Mouse (Mus musculus) heart, adult 11 months (tissue): ENCODE results near the gene Cox5a.

Experiments
- DNase-seq: peaks from one replicate; pipeline ENCODE4 v3.0.0; 2022

Cox5a gene

DNA sequence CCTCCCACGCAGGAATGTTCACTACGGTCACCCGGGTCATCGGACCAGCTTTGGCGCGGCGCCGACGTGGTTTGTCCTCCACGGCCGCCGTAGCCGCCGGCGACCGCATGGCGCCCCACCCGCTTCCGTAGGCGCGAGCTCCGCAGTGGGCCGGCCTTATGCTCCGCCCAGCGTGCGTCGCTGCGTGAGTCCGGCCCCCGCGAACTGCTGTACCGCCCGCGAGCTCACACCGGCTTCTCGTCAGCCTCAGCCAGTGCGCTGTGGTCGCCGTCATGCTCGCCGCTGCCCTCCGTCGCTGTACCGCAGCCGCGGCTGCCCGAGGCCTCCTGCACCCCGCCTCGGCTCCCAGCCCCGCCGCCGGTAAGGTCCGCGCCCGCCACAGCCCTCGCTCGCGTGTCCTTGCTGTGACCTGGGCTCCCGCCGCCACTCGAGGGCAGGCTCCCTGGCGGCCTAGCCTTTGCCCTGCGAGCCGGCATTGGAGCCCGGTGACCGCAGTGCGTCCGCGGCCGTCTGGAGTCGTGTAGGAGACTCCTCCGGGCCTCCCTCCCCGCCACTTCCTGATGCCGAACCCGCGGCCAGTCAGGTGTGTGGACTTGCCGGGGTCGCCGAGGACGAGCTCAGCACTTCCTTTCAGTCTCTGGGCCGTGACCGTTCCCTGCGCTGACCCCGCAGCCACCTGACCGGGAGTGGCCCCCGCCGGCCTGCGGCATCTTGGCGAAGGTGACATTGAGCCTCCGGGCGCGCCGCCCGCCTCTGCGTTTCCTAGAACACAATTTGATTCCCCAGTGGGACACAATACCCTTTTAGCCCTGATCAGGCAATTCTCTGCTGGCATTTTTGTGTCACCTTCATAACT, at the start of gene Cox5a:
Gene Cox5a (plus strand): TSS at position 219 of the 856 bp plus-strand sequence.
- peak; percentile 100 for DNase-seq

DNA sequence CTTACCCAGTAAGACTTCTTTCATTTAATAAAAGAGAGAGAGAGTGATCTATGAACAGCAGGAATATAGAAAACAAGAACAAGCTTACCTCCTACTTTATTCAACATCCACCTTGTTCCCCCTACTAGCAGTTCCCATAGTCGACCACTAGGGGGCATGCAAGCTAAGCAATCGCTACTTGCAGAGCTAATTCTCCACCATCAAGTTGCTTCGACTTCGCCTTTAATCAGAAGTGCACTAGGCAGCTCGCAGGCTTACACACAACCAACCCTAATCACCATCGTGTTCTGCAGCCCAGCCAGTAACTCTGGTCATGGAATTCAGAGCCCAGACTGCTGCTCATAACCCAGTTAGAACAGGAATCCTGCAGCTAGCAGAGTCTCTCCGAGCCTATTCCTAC, 35.3 kb upstream of the Cox5a start:
- peak; percentile 92 for DNase-seq

DNA sequence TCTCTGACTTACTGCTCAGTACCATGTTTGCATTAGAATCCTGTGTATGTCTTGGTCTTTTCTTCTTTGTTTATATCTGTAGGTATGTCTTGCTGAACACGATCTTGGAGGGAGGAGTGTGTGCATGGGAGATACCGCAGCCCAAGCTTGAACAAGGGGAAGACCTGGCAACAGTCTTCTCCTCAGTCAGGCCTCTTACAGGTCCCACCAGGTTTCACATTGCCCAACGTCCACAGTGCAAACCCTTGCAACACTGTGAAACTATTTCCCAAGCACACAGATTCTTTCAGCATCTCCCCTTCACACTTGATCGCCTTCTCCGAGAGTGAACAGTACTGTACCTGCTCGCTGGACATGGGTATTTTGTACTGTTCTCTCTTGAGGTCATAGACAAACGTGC, 33.3 kb upstream of the Cox5a start:
- DNase-seq, result no peak

- DNase-seq, result no peak
Observed at GRCm38 (mm10) chr9:57493532-57493931, 27.5 kb upstream of the Cox5a start.

- DNase-seq, result no peak
Observed at GRCm38 (mm10) chr9:57494970-57495369, 26.1 kb upstream of the Cox5a start.

DNA sequence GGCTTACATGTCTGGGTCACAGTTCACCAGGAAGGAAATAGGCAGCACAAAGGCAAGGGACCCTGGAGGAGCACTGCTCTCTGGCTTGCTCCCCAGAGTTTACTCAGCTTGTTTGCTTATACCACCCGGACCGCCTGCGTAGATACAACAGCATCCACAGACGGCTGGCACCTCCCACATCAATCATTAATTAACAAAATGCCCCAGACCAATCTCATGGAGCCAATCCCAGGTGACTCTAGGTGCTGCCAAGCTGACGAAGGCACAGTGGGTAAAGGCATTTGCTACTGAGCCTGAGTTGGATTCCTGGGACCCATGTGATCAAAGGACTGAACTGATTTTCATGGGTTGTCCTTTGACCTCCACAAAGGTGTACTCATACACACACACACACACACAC, 23.8 kb upstream of the Cox5a start:
- no peak for DNase-seq

- no peak for DNase-seq
Observed at GRCm38 (mm10) chr9:57498536-57498935, 22.5 kb upstream of the Cox5a start.

- DNase-seq, result no peak
Observed at GRCm38 (mm10) chr9:57501452-57501851, 19.6 kb upstream of the Cox5a start.

- peak; percentile 87 for DNase-seq
Observed at GRCm38 (mm10) chr9:57501861-57502260, 19.2 kb upstream of the Cox5a start.

DNA sequence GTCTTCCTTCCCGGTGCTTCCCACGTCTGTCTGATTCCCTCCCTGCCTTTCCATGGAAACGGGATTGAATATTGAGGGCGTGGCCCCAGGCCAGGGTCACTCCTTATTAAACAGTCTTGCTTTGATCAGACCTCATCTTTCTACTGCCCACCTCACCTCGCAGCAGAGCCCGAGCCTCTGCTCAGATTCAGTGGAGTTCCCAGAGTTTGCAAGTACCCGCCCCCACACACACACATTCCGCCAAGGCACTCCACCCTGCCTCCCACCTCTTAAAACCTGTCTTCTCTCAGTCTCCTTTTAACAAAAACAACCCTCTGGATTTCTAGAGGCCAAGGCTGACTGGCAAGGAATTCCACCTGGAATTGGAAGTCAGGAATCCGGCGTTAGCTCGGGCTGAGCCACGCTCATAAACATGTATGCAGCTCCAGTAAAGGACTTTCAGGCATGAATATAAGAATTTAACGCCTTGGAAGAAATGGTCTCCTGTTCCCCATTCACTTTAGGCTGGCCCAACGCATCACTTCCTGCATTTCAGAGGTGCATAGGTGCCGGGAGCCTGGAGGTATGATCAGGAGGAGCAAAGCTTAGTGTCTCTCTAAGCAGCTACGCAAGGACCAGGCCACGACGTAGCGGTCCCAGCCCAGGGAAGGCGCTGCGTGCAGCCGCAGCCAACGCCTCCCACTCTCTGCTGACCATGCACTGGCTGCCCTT, 18.0 kb upstream of the Cox5a start:
- DNase-seq, result peak; percentile 92

DNA sequence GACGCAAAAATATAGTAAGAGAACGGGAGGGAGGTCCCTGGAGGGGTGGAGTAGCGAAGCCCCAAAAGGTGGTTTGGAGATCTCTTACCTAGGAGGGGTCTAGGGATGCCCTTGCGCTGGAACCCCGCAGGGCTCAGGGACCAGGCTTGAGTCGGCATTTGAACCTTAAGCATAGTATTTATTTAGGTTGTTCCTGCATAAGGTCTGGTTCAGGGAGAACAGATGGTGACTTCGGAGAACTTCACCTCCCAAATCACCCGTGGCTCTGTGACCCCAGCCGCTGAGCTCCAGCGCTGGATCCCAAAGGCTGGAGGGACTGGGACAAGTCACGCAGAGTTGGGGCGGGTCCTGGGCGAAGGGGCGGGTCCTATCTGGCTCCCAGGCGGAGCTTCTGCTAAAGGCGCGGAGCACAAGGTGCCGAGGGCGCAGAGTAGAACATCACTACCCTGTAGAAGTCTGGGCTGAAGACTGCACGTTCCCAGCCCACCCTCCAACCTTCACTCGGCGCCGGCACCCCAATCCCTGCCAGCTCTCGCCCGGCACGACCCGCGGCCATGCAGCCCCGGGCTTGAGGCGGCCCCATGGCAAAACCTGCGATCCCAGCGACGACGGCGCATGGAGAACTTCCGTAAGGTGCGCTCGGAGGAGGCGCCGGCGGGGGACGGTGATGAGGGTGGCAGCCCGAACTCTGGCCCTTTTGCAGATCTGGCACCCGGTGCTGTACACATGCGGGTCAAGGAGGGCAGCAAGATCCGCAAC, 17.3 kb upstream of the Cox5a start, which contains the start of gene Rpp25:
Gene Rpp25 (plus strand): TSS at position 405 of the 759 bp plus-strand sequence.
- DNase-seq, result peak; percentile 98

DNA sequence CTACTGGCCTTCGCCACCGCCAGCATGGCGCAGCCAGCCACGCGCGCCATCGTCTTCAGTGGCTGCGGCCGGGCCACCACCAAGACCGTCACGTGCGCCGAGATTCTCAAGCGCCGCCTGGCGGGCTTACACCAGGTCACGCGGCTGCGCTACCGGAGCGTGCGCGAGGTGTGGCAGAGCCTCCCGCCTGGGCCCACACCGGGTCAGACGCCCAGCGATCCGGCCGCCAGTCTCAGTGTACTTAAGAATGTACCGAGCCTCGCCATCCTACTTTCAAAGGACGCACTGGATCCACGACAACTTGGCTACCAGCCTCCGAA, 16.7 kb upstream of the Cox5a start:
- peak; percentile 96 for DNase-seq

GRCm38 (mm10) chr9:57504891-57505290, 16.2 kb upstream of the Cox5a start:
- no peak for DNase-seq

- peak; percentile 98 for DNase-seq
Observed at GRCm38 (mm10) chr9:57505700-57506099, 15.4 kb upstream of the Cox5a start.

GRCm38 (mm10) chr9:57510577-57510976, 10.5 kb upstream of the Cox5a start:
- DNase-seq, result no peak

GRCm38 (mm10) chr9:57517113-57517512, 4.0 kb upstream of the Cox5a start:
- peak; percentile 86 for DNase-seq

DNA sequence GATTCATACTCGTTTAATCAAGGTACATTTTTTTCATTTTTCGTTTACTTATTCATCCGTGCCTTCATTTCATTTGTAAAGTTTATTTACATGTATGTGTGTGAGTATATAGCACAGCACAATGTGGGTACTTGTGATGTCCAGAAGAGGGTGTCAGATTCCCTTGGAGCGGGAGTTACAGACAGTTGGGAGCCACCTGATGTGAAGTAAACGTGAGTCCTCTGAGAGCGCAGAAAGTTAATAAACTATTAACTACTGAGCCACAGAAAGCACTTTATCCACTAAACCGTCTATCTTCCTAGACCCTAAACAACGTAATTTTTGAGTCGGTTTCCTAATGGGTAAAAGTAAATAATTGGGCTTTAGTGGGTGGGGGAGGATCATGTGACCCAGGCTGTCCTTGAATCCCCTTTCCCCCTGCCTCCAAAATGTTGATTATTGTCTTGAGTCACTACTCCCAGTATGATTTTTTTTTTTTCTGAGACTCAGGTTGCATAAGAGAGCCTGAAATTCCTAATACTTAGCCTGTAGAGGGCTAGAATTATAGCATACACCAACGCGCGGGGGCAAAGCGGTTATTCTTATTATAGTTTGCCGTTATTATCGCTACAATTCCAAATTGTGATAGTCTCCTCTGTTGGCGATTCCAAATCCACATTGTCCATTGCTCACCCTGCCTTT, 559 bp upstream of the Cox5a start:
- DNase-seq, result no peak

- DNase-seq, result peak; percentile 79
Observed at GRCm38 (mm10) chr9:57522114-57522860, 1.2 kb downstream of the Cox5a start.

DNA sequence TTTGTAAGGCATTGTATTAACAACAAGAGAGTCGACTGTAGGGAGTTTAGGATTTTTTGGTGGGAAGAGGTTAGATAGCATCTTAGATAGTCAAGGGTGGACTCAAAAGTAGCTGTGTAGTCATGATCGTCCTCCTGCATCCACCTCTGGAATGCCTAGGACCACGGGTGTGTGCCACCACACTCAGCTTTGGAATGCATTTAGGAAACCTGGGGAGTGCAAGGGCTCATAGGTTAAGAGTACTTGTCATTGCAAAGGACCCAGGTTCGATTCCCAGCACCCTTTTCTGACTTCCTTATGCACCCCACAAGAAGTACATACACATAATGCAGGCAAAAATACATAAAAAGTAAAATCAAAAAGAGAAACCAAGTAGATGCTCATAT, 1.8 kb downstream of the Cox5a start:
- peak; percentile 86 for DNase-seq

DNA sequence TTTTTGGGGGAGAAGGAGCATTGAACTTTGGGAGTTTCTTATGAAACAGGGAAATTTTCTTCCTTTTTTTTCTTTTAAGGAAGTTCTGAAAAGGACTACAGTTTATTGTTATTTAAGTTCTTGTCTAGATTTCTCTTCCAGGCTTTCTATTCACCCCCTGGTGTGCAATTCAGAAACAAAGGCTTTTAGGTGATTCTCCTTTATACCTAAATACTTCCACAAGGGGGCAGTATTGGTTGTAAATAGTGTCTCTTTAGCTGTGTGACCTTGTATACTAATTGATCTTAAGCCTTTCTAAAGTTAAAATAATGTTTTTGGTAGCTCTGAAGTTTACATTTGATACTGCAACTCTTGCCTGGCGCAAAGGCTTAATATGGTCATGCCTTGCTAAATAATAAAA, 2.7 kb downstream of the Cox5a start:
- DNase-seq, result peak; percentile 75

- peak; percentile 83 for DNase-seq
Observed at GRCm38 (mm10) chr9:57524439-57524838, 3.4 kb downstream of the Cox5a start.

- DNase-seq, result peak; percentile 62
Observed at GRCm38 (mm10) chr9:57525516-57525915, 4.4 kb downstream of the Cox5a start.
